Mouse (Mus musculus) heart, embryonic 11.5 days (tissue): ENCODE results near the gene Slc35e3. TPM values are rescaled to one million over a fixed set of nuclear protein-coding genes. Genes with fewer than 3 reads are reported as not detected.
"Not testable (repeated sequence)": the region's sequence is repeated elsewhere in the genome, so short reads cannot be mapped to it uniquely, and the experiment has no call there.

Source experiments
- ATAC-seq: fragments of 200-750 bp; cut with Nextera tagmentation; replicated peaks from 2 replicates; pipeline ENCODE4 v1.8.0; 2017; ENCODE audit warnings: moderate library complexity; ENCODE audit not compliant: insufficient number of reproducible peaks, low FRiP score, low TSS enrichment
- H3K27ac ChIP-seq: fragments of 300-500 bp; sonication (generic); 2 replicates; pipeline ENCODE4 v1.5.1; 2014; ENCODE audit warnings: mild to moderate bottlenecking, low read depth, low read length
- H3K27me3 ChIP-seq: fragments of 300-500 bp; sonication (generic); 2 replicates; pipeline ENCODE4 v1.6.1; 2014; ENCODE audit warnings: mild to moderate bottlenecking, low read length, mixed read lengths; ENCODE audit not compliant: control insufficient read depth, insufficient read depth
- H3K36me3 ChIP-seq: fragments of 300-500 bp; sonication (generic); 2 replicates; pipeline ENCODE4 v1.6.1; 2014; ENCODE audit warnings: mild to moderate bottlenecking, low read length, moderate library complexity, mixed read lengths; ENCODE audit not compliant: control insufficient read depth, insufficient read depth
- H3K4me1 ChIP-seq: fragments of 300-500 bp; sonication (generic); 2 replicates; pipeline ENCODE4 v1.6.1; 2014; ENCODE audit warnings: low read length; ENCODE audit not compliant: control insufficient read depth, insufficient read depth
- H3K4me2 ChIP-seq: fragments of 300-500 bp; sonication (generic); 2 replicates; pipeline ENCODE4 v1.6.1; 2014; ENCODE audit warnings: mild to moderate bottlenecking, moderate library complexity
- H3K4me3 ChIP-seq: fragments of 300-500 bp; sonication (generic); 2 replicates; pipeline ENCODE4 v1.5.1; 2014; ENCODE audit warnings: low read depth, low read length
- H3K9ac ChIP-seq: fragments of 300-500 bp; sonication (generic); 2 replicates; pipeline ENCODE4 v1.6.1; 2014; ENCODE audit warnings: mild to moderate bottlenecking, low read depth, low read length, moderate library complexity
- H3K9me3 ChIP-seq: fragments of 300-500 bp; sonication (generic); replicated peaks from 2 replicates; pipeline ENCODE4 v1.6.1; 2016; ENCODE audit warnings: low read length; ENCODE audit not compliant: control insufficient read depth
- WGBS: fragments of 180-500 bp; shearing (Covaris S2); extraction: QIAGEN DNeasy Blood & Tissue Kit; methylation state at CpG from one replicate; pipeline ENCODE4 v1.1.7; 2014; ENCODE audit not compliant: insufficient replicate concordance; 5-methylcytosine and 5-hydroxymethylcytosine counted together
- polyA plus RNA-seq: library from polyadenylated mRNA; unstranded; fragments of >200 nt; fragmentation: Nextera tagmentation; extraction: Ambion mirVana; gene quantifications from 2 replicates; pipeline ENCODE4 v1.2.1, GENCODE M21; 2014

Gene Slc35e3
- polyA plus RNA-seq, 1 experiment from 2014 or later = 6.9 TPM

GRCm38 (mm10) chr10:117748276-117749049, 2.3 kb upstream of the Slc35e3 start:
- Histone ChIP-seq H3K9me3 (no peaks in the 10 kb centered on the region), H3K4me1 (no peaks in the 10 kb centered on the region), H3K4me3 (no peak overlapping the region), H3K27me3 (no peaks in the 10 kb centered on the region), H3K9ac (no peak overlapping the region), H3K4me2 (no peak overlapping the region), H3K36me3 (peaks cover 19% of the 10 kb centered on the region), H3K27ac (no peak overlapping the region)
- 90% methylated on average over 10 of the region's 10 CpGs for WGBS
- no peak for ATAC-seq

GRCm38 (mm10) chr10:117747711-117748110, 1.5 kb upstream of the Slc35e3 start:
- ATAC-seq = no peak
- no peaks in the 10 kb centered on the region for H3K4me1 ChIP-seq
- WGBS = 85% methylated on average over 7 of the region's 7 CpGs

DNA sequence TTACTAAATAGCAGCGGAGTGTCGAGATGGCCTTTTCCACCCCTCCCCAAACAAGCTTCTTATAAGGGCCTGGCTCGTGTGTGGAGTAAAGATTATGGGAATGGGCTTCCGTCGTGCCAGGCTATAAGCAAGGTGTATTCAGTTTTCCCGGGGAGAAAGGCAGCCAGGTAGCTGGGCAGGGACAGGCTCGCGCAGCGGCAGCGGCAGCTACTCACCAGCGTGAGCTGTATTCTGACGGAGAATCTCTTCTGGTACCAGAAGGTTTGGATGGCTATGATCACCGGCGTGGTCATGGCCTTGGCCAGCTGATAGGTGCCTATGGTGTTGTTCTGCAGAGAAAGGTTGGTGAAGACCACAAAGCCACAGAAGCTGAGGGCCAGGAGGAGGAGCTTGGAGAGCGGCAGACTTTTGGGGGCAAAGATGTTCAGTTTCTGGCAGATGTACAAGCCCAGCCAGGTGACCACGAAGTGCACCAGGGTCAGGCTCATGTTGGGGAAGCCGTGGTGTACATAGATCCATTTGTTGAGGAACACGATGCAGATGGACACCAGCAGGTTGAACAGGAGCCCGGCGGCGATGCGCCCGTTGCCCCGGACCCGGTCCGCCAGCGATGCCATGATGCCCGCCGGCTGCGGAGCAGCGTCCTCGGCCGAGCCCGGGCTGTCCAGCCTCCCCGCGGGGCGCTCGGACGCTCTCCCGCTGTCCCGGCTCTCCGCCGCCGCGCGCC, 432 bp downstream of the Slc35e3 start:
- not testable (repeated sequence) for H3K27me3 ChIP-seq, H3K4me1 ChIP-seq, H3K27ac ChIP-seq, H3K36me3 ChIP-seq, H3K9me3 ChIP-seq
- Histone ChIP-seq H3K9ac (peak overlapping the region; percentile 76), H3K4me2 (peak overlapping the region; percentile 90), H3K4me3 (peak overlapping the region; percentile 55)
- peak; percentile 23; the same call in 1 of the 2 replicates for ATAC-seq
- WGBS = under 1% methylated on average over 16 of the region's 46 CpGs

More at GRCm38 (mm10) chr10:117747711-117748110, 1.5 kb upstream of the Slc35e3 start:
- no peak overlapping the region for H3K4me3 ChIP-seq
- H3K9ac ChIP-seq = no peak overlapping the region
- H3K27me3 ChIP-seq = no peaks in the 10 kb centered on the region
- no peak overlapping the region for H3K27ac ChIP-seq
- peaks cover 19% of the 10 kb centered on the region for H3K36me3 ChIP-seq
- no peaks in the 10 kb centered on the region for H3K9me3 ChIP-seq
- no peak overlapping the region for H3K4me2 ChIP-seq

DNA sequence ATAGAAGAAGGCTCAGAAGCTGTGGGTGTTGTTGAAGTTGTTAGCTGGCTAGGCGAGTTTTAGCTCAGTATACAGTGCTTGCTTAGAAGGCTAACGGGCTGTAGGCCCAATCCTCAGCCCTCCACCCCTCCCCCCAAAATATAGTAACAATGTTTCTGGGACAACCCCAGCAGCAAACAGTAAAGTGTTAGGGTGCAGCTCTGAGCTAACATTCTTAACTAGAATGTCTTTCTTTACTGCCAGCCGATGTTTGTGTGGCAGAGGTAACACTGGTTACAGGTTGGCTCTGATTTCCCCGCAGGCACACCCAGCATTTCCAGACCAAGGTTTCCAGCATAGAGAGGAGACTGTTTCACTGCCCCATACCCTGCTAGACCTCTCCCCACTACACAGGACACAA, 2.2 kb downstream of the Slc35e3 start:
- Histone ChIP-seq H3K27ac (peak overlapping the region; percentile 59), H3K4me3 (no peak overlapping the region)

GRCm38 (mm10) chr10:117743182-117743581, 3.0 kb downstream of the Slc35e3 start:
- no peak for ATAC-seq
- H3K4me2 ChIP-seq = no peak overlapping the region
- no peak overlapping the region for H3K27ac ChIP-seq
- WGBS = 90% methylated on average over 2 of the region's 2 CpGs
- H3K4me3 ChIP-seq = no peak overlapping the region
- H3K9me3 ChIP-seq = no peaks in the 10 kb centered on the region
- H3K36me3 ChIP-seq = peaks cover 6% of the 10 kb centered on the region; the same call in 1 of the 2 replicates
- H3K4me1 ChIP-seq = peaks cover 6% of the 10 kb centered on the region
- no peaks in the 10 kb centered on the region for H3K27me3 ChIP-seq
- no peak overlapping the region for H3K9ac ChIP-seq

More for the DNA sequence above, 2.2 kb downstream of the Slc35e3 start:
- Histone ChIP-seq H3K27me3 (no peaks in the 10 kb centered on the region), H3K9ac (no peak overlapping the region), H3K36me3 (peaks cover 3% of the 10 kb centered on the region; the same call in 1 of the 2 replicates), H3K9me3 (no peaks in the 10 kb centered on the region), H3K4me2 (no peak overlapping the region), H3K4me1 (peaks cover 6% of the 10 kb centered on the region)
- ATAC-seq = no peak
- WGBS = 80% methylated on average over 4 of the region's 4 CpGs

- H3K4me3 ChIP-seq = no peak overlapping the region
- H3K4me2 ChIP-seq = no peak overlapping the region
- no peak overlapping the region for H3K9ac ChIP-seq
- peaks cover 6% of the 10 kb centered on the region for H3K4me1 ChIP-seq
- WGBS = 79% methylated on average over 4 of the region's 4 CpGs
- no peak overlapping the region for H3K27ac ChIP-seq
- H3K27me3 ChIP-seq = no peaks in the 10 kb centered on the region
- H3K9me3 ChIP-seq = no peaks in the 10 kb centered on the region
- peaks cover 7% of the 10 kb centered on the region; the same call in 1 of the 2 replicates for H3K36me3 ChIP-seq
- ATAC-seq = no peak
These were observed 3.5 kb downstream of the Slc35e3 start for GRCm38 (mm10) chr10:117742618-117743017.

DNA sequence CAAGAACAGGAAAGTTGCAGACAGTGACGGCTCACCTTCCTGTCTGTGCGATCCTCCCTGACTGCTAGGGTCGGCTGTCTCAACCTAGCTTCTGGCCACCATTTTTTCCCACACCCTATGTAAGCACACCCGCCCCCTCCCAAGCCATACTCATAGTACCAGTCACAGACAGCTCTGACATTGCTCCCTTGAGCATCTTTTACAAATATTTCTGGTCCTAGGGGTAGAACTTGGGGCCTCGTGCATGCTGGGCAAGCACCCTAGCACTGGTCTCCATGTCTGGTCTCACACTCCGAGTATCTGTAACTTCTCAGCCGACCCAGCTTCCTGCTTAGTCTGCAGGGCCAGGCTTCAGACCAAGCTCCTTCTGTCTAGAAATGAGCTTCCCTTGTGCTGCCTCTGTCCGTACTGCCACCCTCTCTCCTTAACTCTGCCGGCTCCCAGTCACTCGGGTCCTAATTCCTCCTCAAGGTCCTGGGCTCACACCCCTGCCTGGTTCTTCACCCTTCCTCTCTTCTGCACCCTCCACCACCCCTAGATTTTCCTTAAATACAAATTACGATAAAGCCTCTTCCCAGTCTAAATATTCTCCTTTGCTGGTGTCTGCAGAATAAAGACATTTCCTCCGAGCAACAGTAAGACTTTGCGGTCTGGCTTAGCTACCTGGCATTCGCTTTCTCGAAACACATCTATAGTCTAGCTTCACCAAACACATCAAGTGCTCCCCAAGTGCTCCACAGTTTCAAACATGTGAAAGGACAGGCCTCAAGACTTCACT, 4.3 kb downstream of the Slc35e3 start:
- no peak overlapping the region for H3K4me2 ChIP-seq
- no peak overlapping the region for H3K9ac ChIP-seq
- H3K27me3 ChIP-seq = no peaks in the 10 kb centered on the region
- H3K4me3 ChIP-seq = no peak overlapping the region
- no peak overlapping the region; the same call in 1 of the 2 replicates for H3K27ac ChIP-seq
- peaks cover 6% of the 10 kb centered on the region for H3K4me1 ChIP-seq
- no peak for ATAC-seq
- H3K36me3 ChIP-seq = peaks cover 10% of the 10 kb centered on the region
- 76% methylated on average over 15 of the region's 15 CpGs for WGBS
- no peaks in the 10 kb centered on the region for H3K9me3 ChIP-seq

GRCm38 (mm10) chr10:117740921-117741320, 5.2 kb downstream of the Slc35e3 start:
- Histone ChIP-seq H3K9me3 (no peaks in the 10 kb centered on the region), H3K36me3 (peaks cover 11% of the 10 kb centered on the region), H3K9ac (no peak overlapping the region), H3K4me2 (no peak overlapping the region), H3K27me3 (no peaks in the 10 kb centered on the region), H3K27ac (no peak overlapping the region), H3K4me3 (no peak overlapping the region), H3K4me1 (peaks cover 6% of the 10 kb centered on the region)
- WGBS = 80% methylated on average over 9 of the region's 9 CpGs
- ATAC-seq = no peak
